Mouse (Mus musculus): Measurements from ENCODE around the gene Fam184a.
A peak's percentile ranks its signal among the peaks of the same experiment; 100 is the strongest.

Gene Fam184a

GRCm38 (mm10) chr10:53596677-53597120, 154.2 kb downstream of the Fam184a start, which contains the start of gene Asf1a:
Gene Asf1a, plus strand, starts transcription at chr10:53596757.
- peak; percentile 98 for DNase-seq

- DNase-seq, result peak; percentile 90
Observed at GRCm38 (mm10) chr10:53595744-53596676, 154.9 kb downstream of the Fam184a start.

- DNase-seq, result no peak
Observed at GRCm38 (mm10) chr10:53585777-53586176, 165.1 kb downstream of the Fam184a start.
